8 mouse cellular contexts compared by ENCODE assay signal in genomic region chr13:54249007-54249406, GRCm38 (mm10). TPM values are rescaled to one million over a fixed set of nuclear protein-coding genes. Genes with fewer than 3 reads are reported as not detected.
DNase-seq lines count a peak whose midpoint lies in the region; ATAC-seq and TF ChIP-seq lines count a peak whose summit lies in the region.

No protein-coding gene starts in this region.

- H3K27me3 ChIP-seq in liver, adult 2 months (ENCODE audit: control insufficient read depth, insufficient read depth, low read length), result no peaks in the 10 kb centered on the region
- H3K27me3 ChIP-seq in liver, embryonic 12.5 days (replicated peaks), result no peaks in the 10 kb centered on the region
- peaks cover 20% of the 10 kb centered on the region; the same call in 1 of the 2 replicates for H3K27me3 ChIP-seq in hindbrain, embryonic 13.5 days
- H3K27me3 ChIP-seq in lung, postnatal 0 days (replicated peaks; ENCODE audit: insufficient read depth, low read length), result no peaks in the 10 kb centered on the region

- H3K9me3 ChIP-seq in liver, embryonic 12.5 days (replicated peaks), result no peaks in the 10 kb centered on the region
- H3K9me3 ChIP-seq in hindbrain, embryonic 13.5 days, result no peaks in the 10 kb centered on the region
- no peaks in the 10 kb centered on the region for H3K9me3 ChIP-seq in lung, postnatal 0 days (ENCODE audit: low read length)

- no peak for TF ChIP-seq POLR2A in liver, adult 2 months (IDR thresholded peaks at IDR 0.05; ENCODE audit: extremely low read depth, insufficient read depth, low read length)

- no peak overlapping the region for H3K4me2 ChIP-seq in liver, embryonic 12.5 days
- no peak overlapping the region for H3K4me2 ChIP-seq in hindbrain, embryonic 13.5 days
- H3K4me2 ChIP-seq in lung, postnatal 0 days (replicated peaks; ENCODE audit: low read depth, low read length), result no peak overlapping the region

- no peaks in the 10 kb centered on the region for H3K79me2 ChIP-seq in liver, adult 2 months (ENCODE audit: control insufficient read depth, insufficient read depth, low read length)

- no peak overlapping the region for H3K4me3 ChIP-seq in liver, adult 2 months (ENCODE audit: insufficient read depth, low read depth, low read length)
- no peak overlapping the region for H3K4me3 ChIP-seq in liver, embryonic 12.5 days
- H3K4me3 ChIP-seq in hindbrain, embryonic 13.5 days, result no peak overlapping the region
- no peak overlapping the region for H3K4me3 ChIP-seq in lung, postnatal 0 days (ENCODE audit: low read depth, low read length)

- no peak overlapping the region for H3K27ac ChIP-seq in liver, adult 2 months (replicated peaks; ENCODE audit: insufficient read depth, low read depth, low read length)
- no peak overlapping the region for H3K27ac ChIP-seq in liver, embryonic 12.5 days
- H3K27ac ChIP-seq in hindbrain, embryonic 13.5 days, result 0 out of 2 replicates have a peak overlapping the region, but pooled peaks have one; percentile 23
- H3K27ac ChIP-seq in lung, postnatal 0 days (ENCODE audit: low read length), result peak overlapping the region; percentile 14; the same call in 1 of the 2 replicates

- no peak for TF ChIP-seq CTCF in liver, adult 2 months (IDR thresholded peaks at IDR 0.05; ENCODE audit: low read depth, low read length)
- TF ChIP-seq CTCF in lung, postnatal 0 days (IDR thresholded peaks at IDR 0.05), result no peak

- WGBS in liver, adult 2 months, result 19% methylated on average over 4 of the region's 4 CpGs
- 48% methylated on average over 4 of the region's 4 CpGs for WGBS in liver, embryonic 12.5 days (ENCODE audit: insufficient replicate concordance)
- WGBS in hindbrain, embryonic 13.5 days, result 46% methylated on average over 4 of the region's 4 CpGs
- 23% methylated on average over 4 of the region's 4 CpGs for WGBS in lung, postnatal 0 days

- no peak for TF ChIP-seq EP300 in lung, postnatal 0 days (IDR thresholded peaks at IDR 0.05)

- peaks cover 6% of the 10 kb centered on the region for H3K4me1 ChIP-seq in liver, adult 2 months (ENCODE audit: control insufficient read depth, insufficient read depth, low read length)
- no peaks in the 10 kb centered on the region for H3K4me1 ChIP-seq in liver, embryonic 12.5 days
- peaks cover 34% of the 10 kb centered on the region for H3K4me1 ChIP-seq in hindbrain, embryonic 13.5 days (replicated peaks)
- H3K4me1 ChIP-seq in lung, postnatal 0 days (ENCODE audit: insufficient read depth, low read depth, low read length), result no peaks in the 10 kb centered on the region

- no peaks in the 10 kb centered on the region for H3K36me3 ChIP-seq in liver, adult 2 months (ENCODE audit: control insufficient read depth, insufficient read depth, low read length)
- H3K36me3 ChIP-seq in liver, embryonic 12.5 days, result no peaks in the 10 kb centered on the region
- H3K36me3 ChIP-seq in hindbrain, embryonic 13.5 days, result no peaks in the 10 kb centered on the region
- H3K36me3 ChIP-seq in lung, postnatal 0 days (ENCODE audit: insufficient read depth, low read length), result no peaks in the 10 kb centered on the region

- ATAC-seq in liver, embryonic 12.5 days, result no peak
- no peak for ATAC-seq in hindbrain, embryonic 13.5 days (ENCODE audit: low FRiP score)
- ATAC-seq in lung, postnatal 0 days, result peak; percentile 89
- ATAC-seq in erythroid progenitor cell, adult 5-6 weeks (replicated peaks; ENCODE audit: low FRiP score, poor library complexity, severe bottlenecking), result no peak
- ATAC-seq in megakaryocyte, adult 5-6 weeks (ENCODE audit: poor library complexity, severe bottlenecking), result no peak

- H3K9ac ChIP-seq in liver, adult 2 months (ENCODE audit: low read depth, low read length), result no peak overlapping the region
- H3K9ac ChIP-seq in liver, embryonic 12.5 days, result no peak overlapping the region
- no peak overlapping the region for H3K9ac ChIP-seq in hindbrain, embryonic 13.5 days
- no peak overlapping the region for H3K9ac ChIP-seq in lung, postnatal 0 days (replicated peaks; ENCODE audit: low read depth)

- peak; percentile 59 for DNase-seq in liver, adult 2 months (ENCODE audit: extremely low read depth, low read depth, low spot score)
- peak; percentile 18 for DNase-seq in fat pad, adult 2 months (ENCODE audit: extremely low read depth, low read depth, low spot score)
- DNase-seq in lung, postnatal 0 days (ENCODE audit: low spot score), result peak; percentile 86
- DNase-seq in cerebellum, postnatal 36 days, result no peak

RNA-seq across cellular contexts. Expression of gene Hrh2, which starts 57.1 kb away (rescaled TPM):
- total RNA-seq in liver, adult 2 months (2014; rRNA removed), result 0.09 and 0.13 TPM in 2 replicates
- 0.07 and 0.24 TPM in 2 replicates for polyA plus RNA-seq in liver, adult 2 months (2012; rRNA removed)
- polyA plus RNA-seq in liver, embryonic 12.5 days (2016; fragmentation: Nextera tagmentation; extraction: Ambion mirVana), result 0.07 and 0.08 TPM in 2 replicates
- 0.45 and 0.53 TPM in 2 replicates for polyA plus RNA-seq in hindbrain, embryonic 13.5 days (2015; fragmentation: Nextera tagmentation; extraction: Ambion mirVana)
- polyA plus RNA-seq in lung, postnatal 0 days (2015; fragmentation: Nextera tagmentation; extraction: Ambion mirVana), result 0.12 TPM in 2 replicates
- total RNA-seq in erythroid progenitor cell, adult 5-6 weeks (2015; ENCODE audit: low replicate concordance), result 1.1 and 2.1 TPM in 2 replicates
- total RNA-seq in erythroid progenitor cell, adult 5-6 weeks (2017; ENCODE audit: low replicate concordance), result 1.9 and 2.6 TPM in 2 replicates
- 11.7 and 12.7 TPM in 2 replicates for total RNA-seq in megakaryocyte, adult 5-6 weeks (2015)
- total RNA-seq in megakaryocyte, adult 5-6 weeks (2017), result 4.9 and 6.0 TPM in 2 replicates

Comparison
In these comparisons a context has a peak if more than half of its experiments do, and no peak if none do; other contexts are left out.
1. DNase-seq: peak in liver, adult 2 months (single experiment), fat pad, adult 2 months (single experiment) and lung, postnatal 0 days (single experiment); none in cerebellum, postnatal 36 days (0 of 2).
2. H3K27ac ChIP-seq: peak in hindbrain, embryonic 13.5 days (single experiment) and lung, postnatal 0 days (single experiment); none in liver, adult 2 months (single experiment) and liver, embryonic 12.5 days (single experiment).